Mouse (Mus musculus): ENCODE results near the gene Fam210b.

The Fam210b gene

DNA sequence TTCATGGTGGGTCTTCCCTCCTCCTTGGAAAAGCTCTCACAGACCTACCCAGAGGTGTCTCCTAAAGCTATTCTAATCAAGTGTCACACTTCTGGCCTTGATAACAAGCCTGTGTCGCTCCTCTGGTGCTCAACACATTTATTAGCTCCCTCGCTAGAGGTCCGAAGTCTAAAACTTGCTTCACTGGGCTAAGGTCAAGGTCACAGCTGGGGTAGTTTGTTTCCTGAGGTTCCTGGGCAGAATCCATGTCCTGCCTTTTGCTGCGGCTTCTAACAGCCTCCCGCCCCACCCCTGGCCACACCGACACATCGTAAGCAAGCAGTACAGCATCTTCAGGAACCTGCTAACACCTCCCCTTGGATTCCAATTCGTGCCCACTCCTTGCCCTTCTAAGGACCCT, 5.4 kb downstream of the Fam210b start:
- no peak for DNase-seq (ENCODE audit: low spot score)

DNA sequence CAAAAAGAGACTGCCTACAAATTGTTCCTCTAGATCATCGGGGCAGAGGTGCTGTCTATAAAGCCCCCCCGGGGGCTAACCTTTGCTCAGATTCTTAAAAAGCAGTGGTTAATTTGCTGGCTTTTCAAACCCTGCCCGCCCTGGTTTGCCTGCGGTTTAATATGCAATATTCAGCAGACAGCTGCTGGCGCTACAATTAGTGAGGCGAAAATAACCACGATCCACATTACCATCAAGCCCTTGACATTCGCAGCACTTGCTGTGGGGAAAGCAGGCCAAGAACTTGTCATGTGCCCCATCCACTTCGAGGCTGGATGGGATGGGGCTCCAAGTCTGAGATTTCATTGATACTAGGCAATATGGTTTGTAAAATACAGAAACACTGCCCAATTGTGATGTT, 7.9 kb downstream of the Fam210b start:
- DNase-seq (ENCODE audit: low spot score), result no peak

DNA sequence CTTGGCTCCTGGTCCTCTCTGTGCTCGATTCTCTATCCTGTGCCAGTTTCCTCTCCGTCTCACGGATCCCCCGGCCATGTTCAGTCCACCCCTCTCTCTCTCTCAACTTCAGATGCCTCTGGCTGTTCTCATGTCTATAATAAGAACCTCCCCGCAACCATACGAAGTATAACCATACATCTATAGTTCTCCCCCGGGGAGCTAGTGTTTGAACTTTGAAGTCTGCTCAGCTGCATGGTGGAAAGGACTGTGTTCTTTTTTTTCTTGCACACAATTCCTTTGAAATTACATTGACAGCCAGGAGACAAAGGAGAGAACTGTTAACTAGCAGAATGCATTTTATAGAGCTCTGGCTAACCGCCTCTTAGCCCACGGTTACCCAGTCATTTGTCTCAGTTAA, 9.4 kb downstream of the Fam210b start:
- no peak for DNase-seq (ENCODE audit: low spot score)

DNA sequence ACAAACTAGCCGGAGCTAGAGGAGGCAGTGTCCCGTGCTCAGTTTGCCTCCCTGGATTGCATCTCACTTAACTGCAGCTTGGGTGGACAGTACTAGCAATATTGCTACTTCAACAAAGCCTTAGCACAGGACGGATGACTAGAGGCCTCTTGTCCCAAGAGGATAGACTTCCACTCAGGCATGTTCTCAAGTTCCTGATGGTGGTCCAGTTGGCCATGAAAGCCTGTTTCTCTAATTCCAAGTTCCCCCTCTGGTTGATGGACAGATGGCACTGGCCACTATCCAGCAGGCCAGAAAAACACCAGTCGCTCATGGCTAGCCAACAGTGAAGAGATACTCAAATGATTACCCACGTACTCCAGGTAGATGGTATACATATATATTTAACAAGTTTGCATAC, 10.5 kb downstream of the Fam210b start:
- DNase-seq (ENCODE audit: low spot score), result no peak

DNA sequence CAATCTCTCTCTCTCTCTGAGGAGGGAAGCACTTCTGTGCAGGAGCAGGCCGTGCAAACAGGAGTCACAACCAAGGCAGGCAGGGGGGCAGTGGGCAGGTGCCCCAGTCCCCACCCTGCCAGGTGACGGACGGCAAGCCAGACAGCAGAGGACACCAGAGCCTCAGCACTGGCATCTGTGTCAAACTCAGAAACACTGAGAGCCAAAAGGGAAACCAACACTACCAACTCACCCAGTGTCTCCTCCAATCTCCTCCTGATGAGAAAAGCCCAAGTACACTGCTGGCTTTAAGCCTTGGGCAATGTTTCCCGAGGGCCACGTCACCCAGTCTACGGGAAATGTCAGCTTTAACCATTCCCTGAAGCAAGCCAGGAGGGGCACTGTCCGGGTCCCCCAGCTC, 17.8 kb downstream of the Fam210b start:
- no peak for DNase-seq (ENCODE audit: low spot score)

DNA sequence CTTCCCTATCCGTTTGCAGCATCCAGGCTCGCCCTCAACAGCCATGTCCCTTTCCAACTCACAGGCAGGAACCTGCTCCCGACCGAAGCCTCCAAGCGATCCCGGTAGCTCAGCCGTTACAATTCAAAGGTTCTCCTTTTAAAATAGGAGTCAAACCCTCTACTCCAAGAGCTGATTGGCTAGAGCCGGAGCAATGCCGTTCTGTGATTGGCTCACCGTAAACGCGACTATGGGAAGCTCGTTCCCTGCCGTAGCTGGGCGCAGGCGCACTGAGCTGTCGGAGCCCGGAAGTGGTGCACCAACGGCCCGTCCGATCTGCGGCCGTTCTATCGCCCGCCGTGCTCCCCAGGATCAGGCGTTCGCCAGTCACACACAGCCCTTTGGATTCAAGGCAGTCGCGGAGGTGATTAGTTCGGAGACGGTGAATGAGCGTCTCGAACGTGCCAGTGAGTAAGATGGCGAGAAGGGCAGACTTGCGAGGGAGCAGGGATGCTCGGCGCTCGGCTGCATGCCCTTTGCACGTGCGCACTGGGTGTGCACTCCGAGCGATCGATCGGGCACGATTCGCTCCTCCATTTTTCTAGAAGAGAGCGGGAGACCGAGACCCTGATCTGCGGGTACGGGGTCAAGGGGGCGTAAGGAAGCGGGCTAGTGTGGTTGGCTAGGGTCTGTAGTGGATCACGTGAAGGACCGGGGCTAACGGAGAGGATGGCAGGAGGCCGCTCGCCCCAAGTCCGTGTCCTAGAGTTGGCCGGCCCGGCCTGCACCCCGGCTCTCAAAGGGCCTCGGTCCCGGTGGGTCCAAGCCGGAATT, 25.3 kb downstream of the Fam210b start, which contains the start of the genes Aurka and Cstf1:
Gene Aurka, minus strand, starts transcription at position 125 of the 813 bp plus-strand sequence.
Gene Cstf1, plus strand, starts transcription at position 271 of the 813 bp plus-strand sequence.
- peak; percentile 96 for DNase-seq (ENCODE audit: low spot score)

DNA sequence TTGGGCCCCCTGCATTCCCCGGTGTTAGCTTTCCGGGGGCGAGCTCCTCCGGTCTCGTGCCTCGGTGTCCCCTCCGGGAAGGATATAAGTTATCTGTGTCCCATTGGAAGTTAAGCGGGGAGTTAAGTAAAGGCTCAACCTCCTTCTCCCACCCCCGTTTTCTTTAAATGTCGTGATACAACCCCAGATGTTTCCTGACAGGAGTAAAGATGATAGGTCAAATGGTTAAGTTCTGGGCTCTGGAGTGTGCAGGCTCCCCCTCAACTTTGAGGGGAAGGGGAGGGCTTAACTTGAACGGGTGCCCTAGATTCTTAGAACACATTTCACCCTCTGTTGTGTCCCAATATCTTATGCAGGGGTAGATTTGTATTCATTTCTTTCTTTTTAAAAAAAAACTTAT, 25.9 kb downstream of the Fam210b start:
- DNase-seq (ENCODE audit: low spot score), result no peak

DNA sequence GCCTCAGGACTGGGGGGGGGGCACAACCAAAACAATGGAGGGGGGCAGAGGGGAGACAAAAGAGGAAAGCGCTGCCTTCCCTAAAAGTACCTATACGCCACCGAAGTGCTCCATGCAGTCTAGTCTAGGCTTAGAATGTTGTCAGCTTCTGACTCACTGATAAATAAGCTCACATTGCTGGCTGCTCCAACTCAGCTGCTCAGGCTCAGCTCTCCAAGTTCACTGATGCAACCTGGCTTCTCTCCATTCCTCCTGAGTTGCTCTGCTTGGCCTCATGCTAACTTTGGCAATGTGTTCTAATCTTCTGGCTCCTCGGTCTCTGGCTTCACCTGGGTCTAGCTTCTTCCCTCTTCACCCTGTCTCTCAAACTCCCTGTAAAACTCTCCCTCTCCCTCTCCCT, 31.2 kb downstream of the Fam210b start:
- no peak for DNase-seq (ENCODE audit: low spot score)

DNA sequence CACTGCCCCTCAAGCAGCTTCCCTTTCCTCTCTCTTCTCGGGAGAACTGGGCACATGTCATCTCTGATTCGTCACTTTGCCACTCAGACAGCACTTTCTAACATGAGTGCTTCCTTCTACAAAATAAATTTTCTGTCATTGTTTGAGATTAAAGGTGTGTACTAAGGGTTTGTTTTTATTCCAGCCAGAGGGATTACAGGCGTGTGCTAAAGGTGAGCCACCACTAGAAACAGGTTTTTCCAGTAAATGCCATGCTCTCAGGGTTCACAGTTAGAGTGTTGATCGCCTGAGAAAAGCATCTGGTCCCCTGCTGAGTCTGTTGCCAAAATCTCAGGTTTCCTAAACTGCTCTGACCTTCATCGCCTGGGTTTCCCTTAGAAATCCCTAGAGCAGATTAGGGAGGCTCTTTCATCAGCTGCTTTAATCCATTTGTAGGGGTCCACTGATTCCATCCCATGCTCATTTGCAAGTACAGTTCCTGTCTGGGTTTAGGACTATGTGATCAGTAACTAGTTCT, 31.7 kb downstream of the Fam210b start:
- DNase-seq (ENCODE audit: low spot score), result peak; percentile 32

DNA sequence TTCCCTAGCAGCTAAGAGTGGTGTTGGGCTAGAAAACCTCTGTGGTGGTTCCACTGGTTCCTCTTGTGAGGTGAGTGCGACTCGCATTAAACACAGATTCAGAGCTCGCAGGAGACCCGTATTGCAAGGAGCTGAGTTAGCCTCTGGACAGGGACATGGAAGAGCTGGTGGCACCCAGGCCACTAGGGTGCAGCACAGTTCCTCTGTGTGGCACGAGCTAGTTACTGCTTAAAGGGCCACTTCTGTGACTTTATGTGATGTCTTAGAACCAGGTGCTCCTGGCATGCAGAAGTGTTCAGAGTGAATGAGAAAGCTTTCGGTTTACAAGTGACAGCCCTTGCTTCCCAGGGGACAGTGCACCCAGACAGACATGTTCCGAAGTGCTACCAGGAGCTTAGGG, 33.0 kb downstream of the Fam210b start:
- DNase-seq (ENCODE audit: low spot score), result peak; percentile 52

DNA sequence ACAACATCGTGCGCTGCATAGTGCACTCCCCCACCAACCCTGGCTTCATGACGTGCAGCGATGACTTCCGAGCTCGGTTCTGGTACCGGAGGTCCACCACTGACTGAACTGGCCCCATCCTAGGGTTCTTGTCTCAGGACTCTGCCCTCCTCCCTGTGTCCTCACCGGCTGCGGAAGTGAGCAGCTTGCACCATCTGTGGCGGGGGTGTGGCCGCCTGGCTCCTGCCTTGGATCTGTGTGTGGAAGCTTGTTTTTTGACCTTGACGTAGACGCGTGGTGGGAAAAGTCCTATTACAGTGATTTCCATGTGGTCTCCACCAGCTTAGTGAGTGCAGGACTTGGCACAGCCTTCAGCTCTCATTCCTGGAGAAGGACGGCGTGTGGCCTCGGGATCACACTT, 35.1 kb downstream of the Fam210b start:
- no peak for DNase-seq (ENCODE audit: low spot score)

DNA sequence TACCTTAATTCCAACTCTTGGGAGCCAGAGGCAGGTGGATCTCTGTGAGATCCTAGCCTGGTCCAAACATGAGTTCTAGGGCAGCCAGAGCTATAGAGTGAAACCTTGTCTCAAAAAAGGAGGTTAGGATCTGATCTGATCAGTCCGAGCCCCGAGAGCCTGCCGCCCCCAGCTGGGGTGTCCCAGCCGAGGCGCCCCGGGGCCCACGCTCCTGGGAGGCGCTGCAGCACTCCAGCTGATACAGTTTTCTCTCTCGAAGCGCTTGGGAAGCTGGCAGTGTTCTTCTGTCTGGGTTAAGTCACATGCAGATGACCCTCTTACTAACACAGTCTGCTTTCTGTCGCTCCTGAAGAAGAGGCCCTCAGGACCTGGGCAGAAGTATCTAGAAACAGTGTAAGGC, 36.0 kb downstream of the Fam210b start:
- DNase-seq (ENCODE audit: low spot score), result no peak

DNA sequence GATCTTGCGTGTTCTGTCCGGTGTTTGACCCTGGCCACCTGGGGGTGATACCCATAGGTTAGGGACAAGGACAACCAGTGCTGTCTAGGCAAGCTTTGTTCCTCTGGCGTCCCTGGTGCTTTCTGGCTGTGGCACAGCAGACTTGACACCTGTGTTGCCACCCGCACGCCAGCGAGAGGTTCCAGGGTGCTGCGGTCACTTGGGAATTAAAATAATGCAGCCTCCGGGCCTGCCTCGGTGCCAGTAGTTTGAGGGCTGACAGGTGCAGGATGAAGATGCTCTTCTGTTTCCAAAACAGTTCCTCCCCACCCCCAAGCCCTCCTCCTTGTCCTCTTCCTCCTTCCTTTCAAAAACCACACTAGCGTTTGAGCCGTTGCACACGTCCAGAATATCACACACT, 36.5 kb downstream of the Fam210b start:
- no peak for DNase-seq (ENCODE audit: low spot score)

DNA sequence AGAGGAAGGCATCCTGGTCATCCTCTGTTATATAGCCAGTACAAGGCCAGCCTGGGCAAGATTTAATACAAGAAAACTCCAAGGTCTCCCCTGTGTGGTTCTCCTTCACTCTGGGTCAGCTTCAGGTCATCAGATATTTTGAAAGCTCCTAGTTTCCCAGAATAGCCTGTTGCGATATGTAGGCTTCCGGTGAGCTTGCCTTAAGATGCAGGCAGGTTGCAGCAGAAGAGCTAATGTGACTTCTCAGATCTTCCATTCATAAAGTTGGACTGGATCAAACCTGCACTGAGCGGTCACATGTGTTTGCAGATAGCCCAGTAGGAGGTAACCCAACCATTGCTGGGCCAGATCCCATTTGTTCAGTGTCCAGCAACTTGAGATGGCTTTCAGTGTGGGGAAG, 39.4 kb downstream of the Fam210b start:
- no peak for DNase-seq (ENCODE audit: low spot score)

DNA sequence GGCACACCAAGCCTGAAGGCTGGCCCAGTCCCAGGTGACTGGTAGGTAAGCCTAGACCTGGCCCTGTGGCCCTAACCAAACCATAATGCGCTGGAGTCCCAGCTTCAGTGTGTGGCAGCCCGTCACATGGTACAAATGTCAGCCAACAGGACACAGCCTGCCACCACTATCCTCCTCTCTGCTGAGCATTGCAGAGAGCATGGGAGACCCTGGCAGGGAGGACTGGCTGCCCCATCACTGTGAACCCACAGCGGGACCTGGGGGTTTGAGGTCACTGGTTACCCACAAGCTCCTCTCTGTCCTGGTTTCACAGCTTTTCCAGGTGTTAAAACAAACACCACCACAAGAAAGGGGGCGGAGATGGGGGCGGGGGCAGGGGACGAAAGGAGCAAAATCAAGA, 45.0 kb downstream of the Fam210b start:
- no peak for DNase-seq (ENCODE audit: low spot score)

DNA sequence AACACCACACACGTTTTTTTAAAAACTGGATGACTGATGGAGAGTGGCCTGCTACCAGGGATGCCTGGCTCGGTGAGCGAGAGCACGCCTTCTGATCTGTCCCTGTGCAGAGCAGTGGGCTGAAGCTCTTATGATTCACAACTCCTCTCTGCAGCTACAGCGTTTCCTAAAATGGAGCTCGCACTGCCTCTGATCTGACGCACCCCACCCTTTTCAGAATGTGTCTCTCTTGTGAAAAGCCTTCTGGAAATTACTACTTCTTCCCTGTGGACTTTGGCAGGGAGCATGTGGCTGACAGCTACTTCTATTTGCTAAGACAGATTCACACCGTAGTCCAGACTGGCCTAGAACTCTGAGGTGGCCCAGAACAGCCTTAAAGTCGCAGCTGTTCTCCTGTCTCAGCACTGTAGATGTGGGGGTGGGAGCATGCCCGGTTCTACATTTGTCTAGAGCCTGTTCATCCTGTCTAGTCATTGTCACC, 46.7 kb downstream of the Fam210b start:
- DNase-seq (ENCODE audit: low spot score), result no peak

DNA sequence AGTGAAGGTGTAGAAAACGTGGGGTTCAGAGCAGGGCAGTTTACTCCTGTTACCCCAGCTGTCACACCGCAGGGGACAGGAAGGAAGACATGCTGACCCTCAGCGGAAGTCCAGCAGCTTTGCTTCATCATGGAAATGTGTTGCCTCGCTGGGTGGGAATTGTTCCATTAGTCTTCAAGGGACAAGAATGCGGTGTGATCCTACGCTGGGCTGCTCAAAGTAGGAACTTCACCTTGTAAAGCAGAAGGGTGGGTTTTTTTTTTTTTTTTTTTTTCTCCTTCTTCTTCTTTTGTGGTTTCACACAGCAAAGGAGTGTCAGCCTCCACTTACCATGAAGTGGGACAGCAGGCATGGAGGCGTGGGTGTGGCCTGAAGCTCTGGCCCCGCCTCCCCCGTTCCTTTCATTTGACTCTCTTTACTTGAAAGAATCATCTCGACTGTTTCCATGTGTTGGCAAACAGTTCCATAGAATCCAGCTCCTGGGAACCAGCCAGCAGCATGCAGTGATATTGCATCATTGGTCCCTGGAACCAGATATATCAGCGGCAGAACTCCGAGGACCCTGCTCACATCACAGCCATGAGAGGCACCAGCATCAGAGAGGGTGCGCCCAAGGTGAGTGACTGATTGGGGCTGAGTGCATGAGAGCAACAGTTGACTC, 48.2 kb downstream of the Fam210b start, which contains the start of gene Cass4:
Gene Cass4, plus strand, starts transcription at position 404 of the 661 bp plus-strand sequence.
- DNase-seq (ENCODE audit: low spot score), result peak; percentile 44

DNA sequence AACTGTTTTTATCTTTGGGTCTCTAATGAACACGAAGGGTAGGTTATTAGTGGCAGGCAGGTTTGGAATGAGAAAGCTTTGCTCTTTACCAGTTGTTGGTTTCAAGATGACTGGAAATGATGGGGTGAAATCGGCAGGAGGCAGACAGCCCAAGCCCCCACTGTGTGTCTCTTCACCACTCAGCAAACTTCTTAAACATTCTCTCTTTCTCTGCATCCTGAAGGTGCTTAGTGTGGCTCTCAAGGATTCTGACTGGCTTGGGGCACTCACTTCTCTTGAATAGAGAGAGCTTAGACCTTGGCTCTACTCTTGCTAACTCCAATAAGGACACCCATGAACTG, 48.7 kb downstream of the Fam210b start:
- no peak for DNase-seq (ENCODE audit: low spot score)

DNA sequence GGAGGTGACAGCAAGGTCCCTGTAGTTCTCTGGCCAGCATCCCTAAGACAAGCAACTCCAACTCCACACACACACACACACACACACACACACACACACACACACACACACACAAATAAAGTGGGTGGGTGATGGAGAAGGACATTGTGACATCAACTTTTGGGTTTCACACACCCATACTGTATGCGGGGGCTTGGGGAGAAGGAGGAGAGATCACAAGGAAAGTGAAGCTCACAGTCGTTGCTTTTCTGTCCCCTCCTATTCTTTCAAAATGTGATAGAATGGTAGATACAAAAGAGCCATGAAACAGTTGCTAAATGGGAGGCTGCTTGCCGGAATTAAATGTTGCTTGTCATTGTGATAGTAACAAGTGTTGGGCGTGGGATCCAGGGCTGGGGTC, 49.3 kb downstream of the Fam210b start:
- no peak for DNase-seq (ENCODE audit: low spot score)

DNA sequence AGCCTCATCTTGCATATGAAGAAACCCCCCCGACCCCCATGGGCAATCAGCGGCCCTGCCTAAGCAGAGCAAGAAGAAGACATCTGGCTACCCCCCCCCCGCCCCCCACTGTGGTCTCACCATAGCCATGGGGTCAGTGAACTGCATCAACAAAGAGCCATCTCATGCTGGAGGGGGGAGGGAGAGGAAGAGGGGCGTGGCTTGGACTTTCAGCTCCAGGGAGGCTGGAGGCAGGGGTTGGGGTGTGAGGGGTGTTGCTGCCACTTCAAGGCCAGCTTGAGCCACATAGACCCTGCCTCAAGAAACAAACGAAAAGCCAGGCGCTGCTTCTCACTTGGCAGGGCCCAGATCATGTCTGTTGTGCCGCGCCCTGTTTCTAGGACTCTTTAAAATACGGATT, 50.6 kb downstream of the Fam210b start:
- no peak for DNase-seq (ENCODE audit: low spot score)

DNA sequence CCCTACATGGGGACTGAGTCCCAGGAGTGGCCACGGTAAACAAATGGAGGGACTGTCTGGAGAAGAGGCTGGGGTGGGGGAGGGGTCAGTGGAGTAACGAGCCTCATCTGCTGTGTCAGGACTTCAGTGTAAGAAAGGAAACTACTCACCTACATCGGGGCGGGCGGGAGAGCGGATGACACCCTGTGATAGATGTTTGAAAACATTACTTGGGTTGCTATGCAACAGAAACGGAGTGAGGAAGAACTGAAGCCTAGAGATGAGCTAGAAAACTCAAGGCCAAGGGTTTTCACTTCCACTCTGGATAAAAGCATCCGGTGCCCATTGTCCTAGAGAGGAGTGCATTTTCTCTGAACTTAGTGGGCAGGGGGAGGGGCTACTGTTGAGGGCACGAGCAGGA, 54.5 kb downstream of the Fam210b start:
- peak; percentile 62 for DNase-seq (ENCODE audit: low spot score)

DNA sequence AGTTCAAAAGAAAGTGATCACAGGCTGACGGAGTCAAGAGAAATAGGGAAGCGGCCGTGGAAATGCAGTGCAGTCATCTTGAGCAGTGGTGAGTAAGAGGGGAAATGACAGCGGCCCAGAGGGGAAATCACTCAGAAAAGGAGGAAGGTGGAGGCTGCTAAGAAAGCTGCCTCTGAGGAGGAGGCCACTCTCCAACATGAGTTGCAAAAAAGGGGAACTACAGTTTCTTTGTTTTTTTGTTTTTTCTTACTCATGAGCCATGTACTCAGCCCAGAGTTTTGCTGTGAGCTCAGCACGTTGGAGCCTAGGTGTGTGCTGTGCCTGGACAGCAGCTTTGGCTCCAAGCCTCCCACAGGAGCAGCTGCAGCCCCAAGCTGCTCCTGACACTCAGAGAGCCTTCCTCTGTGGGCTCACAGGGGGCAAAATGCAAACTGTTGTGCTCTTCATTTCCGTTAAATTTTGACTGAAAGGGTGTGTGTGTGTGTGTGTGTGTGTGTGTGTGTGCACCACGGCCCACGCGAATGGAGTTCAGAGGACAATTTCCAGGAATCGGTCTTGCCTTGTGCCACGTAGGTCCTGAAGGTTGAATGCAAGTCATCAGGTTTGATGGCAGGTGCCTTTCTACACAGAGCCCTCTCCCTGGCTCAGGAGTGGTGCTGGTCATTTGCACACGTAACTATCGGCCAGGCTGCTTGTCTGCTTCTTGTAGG, 55.9 kb downstream of the Fam210b start:
- peak; percentile 63 for DNase-seq (ENCODE audit: low spot score)

DNA sequence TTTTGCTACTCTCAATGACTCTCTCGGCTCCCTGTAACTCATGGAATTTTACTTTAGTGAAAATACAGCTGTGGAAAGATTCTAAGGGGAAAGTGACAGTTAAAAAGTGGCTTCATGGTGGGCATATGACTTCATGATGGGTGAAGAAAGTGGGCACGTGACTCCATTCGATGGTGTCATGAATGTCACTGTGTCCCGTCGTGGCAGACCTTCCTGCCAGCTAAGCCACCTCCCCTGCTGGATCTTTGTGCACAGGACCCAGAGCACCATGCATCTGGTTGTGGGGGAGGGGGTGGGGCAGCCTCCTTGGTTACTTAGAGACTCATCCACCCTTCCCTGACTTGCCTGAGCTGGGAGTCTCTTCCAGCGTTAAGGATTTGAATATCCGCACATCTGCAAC, 58.9 kb downstream of the Fam210b start:
- DNase-seq (ENCODE audit: low spot score), result no peak

All from lung, postnatal 25 days (tissue).